Mouse (Mus musculus) heart, postnatal 25 days (tissue): ENCODE results near the gene Dpysl4. TPM values are rescaled to one million over a fixed set of nuclear protein-coding genes. Genes with fewer than 3 reads are reported as not detected.
A peak's percentile ranks its signal among the peaks of the same experiment; 100 is the strongest.

Experiments used
- DNase-seq: peaks from one replicate; pipeline ENCODE4 v3.0.0; 2022; ENCODE audit warnings: low spot score
- intact Hi-C: fragments of 180-260 bp; cut with DNase I; formaldehyde crosslinking; loops from one replicate; pipeline ENCODE4 v1.15.1; 2025
- total RNA-seq, 2 experiments: library from RNA; stranded (reverse); gene quantifications; 2 replicates each; pipeline ENCODE4 v1.2.3; 2021

The Dpysl4 gene
- total RNA-seq: 1 to 10 TPM; 4.9 to 5.7 TPM

- intact Hi-C loops: no loop called here
- peak; percentile 27 for DNase-seq
Measured at GRCm38 (mm10) chr7:139085629-139086194, at the start of gene Dpysl4. Gene Dpysl4 (plus strand): TSS chr7:139086001.

GRCm38 (mm10) chr7:139063406-139063805 is 22.4 kb upstream of the Dpysl4 start:
- intact Hi-C loops: no loop called here
- DNase-seq: no peak

DNA sequence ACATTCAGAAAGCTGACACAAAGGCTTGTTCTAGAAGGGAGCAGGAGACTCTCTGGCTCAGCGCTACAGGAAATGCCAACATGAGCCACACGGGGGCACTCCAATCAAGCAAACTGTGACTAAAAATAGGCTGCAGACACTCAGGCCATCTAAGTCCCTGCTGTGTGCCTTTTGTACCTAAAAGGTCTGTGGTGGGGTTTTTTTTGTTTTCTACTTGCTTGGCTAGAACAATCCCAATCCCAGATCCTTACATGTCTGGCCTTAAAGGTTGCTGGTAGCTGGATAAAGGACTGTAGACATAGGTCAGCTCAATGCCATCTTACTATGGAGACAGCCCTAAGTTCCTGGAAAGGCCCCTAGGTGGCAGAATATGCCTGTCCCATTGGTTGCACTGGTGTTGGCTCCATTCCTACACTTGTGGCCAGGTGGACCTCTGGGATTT is 17.6 kb upstream of the Dpysl4 start:
- DNase-seq: no peak
- intact Hi-C loops: no loop called here

GRCm38 (mm10) chr7:139074189-139074588 is 11.6 kb upstream of the Dpysl4 start:
- no peak for DNase-seq
- intact Hi-C loops: no loop called here

DNA sequence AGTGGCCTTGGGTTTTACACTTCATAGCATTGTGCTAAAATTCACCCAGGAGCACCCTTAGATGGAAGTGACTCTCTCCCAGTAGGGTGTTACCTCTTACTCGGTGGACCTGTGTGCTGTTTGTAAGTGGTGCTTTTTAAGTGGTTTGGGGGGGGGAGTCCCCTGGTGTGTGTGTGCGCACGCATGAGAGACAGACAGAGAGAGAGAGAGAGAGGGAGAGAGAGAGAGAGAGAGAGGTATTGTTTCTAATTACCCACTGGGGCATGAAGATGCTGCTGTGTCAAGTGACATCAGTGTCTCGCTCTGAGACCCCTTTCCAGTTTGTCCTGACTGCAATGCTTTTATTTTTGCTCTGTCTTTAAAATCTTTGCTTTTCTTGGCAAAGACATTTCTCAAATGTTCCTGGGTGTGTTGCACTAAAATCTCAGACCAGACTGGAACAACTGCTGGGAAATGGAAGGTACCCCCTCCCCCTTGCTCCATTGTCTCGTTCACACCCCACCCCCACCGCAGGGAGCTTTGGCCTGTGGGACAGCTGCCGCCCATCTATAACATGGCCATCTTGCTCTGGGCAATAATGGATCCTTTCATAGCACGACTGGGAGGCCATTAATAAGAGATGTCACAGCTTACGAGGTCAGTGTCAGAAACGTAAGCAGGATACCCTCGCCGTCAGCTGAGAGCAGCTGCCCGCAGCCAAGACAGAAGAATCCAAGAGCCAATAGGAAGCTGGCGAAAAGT is 10.6 kb upstream of the Dpysl4 start:
- no peak for DNase-seq
- intact Hi-C loops: no loop called here

GRCm38 (mm10) chr7:139077283-139077682 is 8.5 kb upstream of the Dpysl4 start:
- DNase-seq: no peak
- intact Hi-C loops: no loop called here

DNA sequence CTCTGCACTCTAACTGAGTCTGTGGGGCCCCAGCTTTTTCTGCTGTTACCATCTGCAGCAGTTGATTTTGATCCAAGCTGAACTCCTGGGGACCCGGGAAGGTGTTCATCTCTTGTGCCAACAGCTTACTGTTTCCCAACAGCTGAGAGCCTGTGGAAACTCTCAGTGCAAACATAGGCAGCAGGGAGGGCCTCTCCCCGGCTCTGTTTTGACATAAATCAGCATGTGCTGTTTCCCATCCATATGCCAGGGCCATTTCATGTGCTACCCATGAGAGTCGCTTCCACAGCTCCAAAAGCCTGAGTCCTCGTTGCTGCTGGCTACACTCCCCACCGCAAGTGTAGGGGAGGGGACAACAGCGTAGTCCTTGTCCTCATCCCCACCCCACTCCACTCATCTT is 7.6 kb upstream of the Dpysl4 start:
- intact Hi-C loops: no loop called here
- DNase-seq: no peak

DNA sequence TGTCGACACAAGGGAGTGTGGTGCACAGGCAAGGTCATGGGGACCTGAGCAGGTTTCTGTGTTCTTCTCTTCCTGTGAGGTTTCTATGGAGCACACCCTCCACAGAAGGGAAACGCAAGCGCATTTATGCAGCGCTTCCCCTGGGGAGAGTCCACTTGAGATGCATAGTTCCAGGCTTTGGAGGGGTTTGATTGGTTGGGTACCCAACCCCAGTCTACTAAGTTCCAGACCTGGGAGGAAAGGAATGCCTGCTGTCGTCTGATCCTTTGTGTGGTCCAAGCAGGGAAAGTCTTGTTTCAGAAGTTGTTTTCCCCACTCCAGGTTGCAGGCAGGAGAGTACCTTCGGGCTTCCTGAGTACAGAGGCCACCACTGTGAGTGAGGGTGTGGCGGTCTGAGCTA is 6.7 kb upstream of the Dpysl4 start:
- intact Hi-C loops: no loop called here
- DNase-seq: no peak

DNA sequence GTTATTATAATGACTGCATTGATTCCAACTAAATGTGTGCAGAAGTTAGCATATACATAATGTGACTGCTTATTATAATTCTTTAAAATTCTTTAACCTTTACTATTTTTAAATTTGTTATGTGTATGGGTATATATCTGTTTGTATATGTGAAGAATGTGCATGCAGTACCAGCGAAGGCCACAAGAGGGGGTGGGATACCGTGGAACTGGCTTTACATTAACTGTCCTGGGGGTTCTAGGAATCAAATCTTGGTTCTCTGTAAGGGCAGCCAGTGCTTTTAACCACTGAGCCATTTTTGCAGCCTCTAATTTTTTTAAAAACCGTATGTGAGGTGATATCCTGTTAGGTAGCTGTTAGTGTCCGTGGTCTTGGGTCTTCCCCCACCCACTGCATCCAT is 5.1 kb upstream of the Dpysl4 start:
- no peak for DNase-seq
- intact Hi-C loops: no loop called here

DNA sequence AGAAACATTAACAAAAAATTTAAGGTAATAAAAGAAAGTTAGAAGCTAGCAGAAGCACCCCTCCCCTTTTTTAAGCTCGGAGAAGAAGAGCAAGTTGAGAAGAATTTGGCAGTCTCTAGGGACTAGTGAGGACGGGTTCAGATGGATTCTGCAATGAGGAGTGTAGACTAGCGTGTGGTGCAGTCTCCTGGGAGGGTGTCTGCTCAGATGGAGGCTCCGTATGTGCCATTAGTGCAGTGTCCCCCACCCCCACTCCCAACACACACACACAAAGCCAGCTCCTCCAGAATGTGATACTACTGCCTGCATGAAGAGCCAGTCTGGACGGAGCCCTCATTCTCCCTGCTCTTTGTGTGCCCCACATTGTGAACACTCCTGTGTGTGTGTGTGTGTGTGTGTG is 4.6 kb upstream of the Dpysl4 start:
- intact Hi-C loops: no loop called here

DNA sequence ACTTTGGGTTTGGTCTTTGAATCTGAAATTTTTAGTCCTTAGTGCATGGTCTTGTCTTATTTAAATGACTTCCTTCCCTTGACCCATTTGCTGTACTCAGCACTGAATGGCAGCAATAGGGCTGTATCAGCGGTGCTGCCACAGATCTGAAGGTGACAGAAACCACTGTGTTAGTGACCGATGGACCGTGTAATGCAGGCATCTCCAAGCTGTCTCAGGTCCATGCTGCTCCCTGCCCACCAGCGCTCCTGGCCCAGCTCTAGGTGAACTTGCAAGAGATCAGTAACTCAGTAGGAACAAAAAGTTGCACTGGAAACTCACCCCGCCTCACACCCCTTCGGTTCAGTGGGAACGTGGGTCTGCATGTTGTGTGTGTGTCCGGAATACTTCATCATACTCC is 3.5 kb upstream of the Dpysl4 start:
- intact Hi-C loops: no loop called here
- DNase-seq: no peak

More for the DNA sequence above, 4.6 kb upstream of the Dpysl4 start:
- DNase-seq: no peak

GRCm38 (mm10) chr7:139084316-139084715 is 1.5 kb upstream of the Dpysl4 start:
- DNase-seq: no peak
- intact Hi-C loops: no loop called here

DNA sequence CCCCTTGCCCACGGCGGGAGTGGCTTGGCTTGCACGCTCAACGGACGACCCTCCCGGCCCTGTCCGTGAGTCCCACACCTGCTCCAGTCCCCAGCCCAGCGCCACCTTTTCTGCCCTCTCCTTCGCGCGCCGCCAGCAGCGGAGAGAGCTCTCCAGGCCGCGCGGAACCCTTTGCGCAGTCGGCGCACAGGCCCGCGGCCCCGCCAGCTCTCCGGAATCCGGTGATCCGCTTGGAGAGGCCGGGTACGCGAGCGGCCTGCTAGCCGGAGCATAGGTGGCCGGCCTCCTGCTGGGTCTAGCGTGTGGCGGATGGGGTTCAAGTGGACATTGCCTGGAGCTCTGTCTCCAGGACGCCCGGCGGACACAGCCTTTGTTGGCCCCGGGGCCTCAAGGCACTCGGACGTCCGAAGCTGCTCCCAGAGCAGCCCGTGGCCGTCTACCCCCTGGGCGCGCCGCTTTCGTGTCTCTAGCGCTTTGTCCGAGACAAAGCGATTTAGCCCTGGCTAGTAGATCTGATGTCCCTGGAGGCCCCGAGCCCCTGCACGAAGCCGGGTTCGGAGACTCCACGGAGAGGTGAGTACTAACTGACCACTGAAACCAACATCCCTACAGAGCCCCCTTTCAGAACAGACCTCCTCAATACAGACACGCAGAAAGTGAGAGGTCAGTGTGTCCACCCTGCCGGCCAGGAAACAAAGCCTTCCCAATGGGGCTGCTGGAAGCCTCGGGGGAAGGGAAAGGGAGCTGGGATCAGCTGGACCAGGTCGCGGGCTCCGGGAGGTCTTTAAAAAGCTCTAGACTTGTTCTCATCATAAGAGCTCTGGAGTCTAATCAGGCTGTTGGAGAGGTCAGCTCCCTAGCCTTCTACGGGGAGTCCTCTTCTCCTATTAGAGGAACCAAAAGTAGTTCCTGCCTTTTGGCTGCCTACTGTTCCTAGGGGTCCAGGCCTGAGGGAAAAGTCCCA is 676 bp downstream of the Dpysl4 start:
- intact Hi-C loops: no loop called here
- no peak for DNase-seq

GRCm38 (mm10) chr7:139087801-139088200 is 2.0 kb downstream of the Dpysl4 start:
- intact Hi-C loops: no loop called here
- no peak for DNase-seq

DNA sequence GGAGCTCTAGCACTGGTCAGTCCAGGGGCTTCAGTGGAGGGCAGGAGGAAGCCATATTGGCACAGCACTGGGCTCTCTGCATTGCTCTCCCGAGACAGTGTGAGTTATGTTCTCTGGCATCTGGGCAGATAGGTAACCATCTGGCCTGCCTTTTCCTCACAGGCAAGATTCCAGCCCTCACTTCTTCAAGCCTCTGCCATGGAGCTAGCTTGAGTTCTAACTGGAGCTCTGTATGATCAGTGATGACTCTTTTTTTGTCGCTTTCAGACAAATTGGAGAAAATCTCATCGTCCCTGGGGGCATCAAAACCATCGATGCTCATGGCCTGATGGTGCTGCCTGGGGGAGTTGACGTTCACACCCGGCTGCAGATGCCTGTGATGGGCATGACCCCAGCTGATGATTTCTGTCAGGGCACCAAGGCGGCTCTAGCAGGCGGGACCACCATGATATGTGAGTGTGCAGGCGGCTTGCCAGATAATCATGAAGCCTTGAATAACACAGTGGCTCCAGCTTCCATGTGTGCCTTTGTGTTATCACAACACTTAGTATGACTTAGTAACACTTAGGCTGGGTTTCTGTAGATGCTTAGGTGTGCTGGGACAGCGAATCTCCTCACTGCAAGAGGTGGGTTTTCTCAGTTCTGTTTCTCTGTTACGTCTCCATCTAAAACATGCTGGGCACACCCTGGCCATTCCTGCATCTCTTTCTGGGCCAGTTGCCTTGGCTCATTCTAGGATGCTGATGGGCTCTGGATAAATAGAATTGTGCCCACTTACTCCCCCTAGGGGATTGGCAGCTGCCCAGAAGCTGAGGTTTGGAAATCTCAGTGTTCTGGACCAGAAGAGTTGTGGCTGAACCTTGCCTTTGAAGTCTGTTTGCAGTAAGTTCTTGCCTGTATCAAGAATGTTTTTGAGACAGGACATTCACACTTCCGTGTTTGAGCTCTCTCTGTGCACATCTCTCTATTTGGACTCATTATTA is 4.4 kb downstream of the Dpysl4 start:
- DNase-seq: no peak
- intact Hi-C loops: no loop called here

DNA sequence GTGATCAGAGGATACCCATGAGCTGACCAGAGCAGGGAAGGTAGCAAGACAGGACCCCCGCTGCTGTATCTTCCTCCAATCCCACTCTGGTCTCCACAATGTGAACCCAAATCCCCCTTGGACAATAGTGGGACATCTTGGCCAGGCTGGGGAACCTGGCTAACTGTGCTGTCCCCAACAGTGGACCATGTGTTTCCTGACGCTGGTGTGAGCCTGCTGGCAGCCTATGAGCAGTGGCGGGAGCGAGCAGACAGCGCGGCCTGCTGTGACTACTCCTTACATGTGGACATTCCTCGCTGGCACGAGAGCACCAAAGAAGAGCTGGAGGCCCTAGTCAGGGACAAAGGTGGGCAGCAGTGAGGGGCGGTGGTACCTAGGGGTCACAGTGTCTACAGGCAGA is 5.9 kb downstream of the Dpysl4 start:
- intact Hi-C loops: no loop called here
- DNase-seq: no peak

DNA sequence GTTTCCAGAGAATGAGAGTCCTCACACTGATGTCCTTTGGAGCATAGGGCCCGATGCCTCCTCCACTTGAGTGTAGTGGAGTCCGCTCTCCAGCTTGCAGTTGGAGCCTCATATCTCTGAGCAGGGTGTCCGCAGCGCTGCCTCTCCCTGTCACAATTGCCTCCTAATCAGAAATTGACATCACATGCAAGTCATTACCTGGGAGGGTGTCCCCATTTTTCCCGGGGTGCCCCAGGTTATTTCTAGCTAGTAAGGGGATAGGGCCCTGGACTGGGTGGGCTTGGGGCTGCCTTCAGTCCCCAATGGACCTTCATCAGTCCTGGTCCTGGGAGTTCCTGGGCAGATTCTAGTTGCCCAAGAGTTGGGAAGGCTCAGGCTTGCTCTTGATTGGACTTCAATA is 6.9 kb downstream of the Dpysl4 start:
- DNase-seq: no peak
- intact Hi-C loops: no loop called here

- intact Hi-C loops: no loop called here
Measured at GRCm38 (mm10) chr7:139093124-139093523, 7.3 kb downstream of the Dpysl4 start.

GRCm38 (mm10) chr7:139093781-139094180 is 8.0 kb downstream of the Dpysl4 start:
- intact Hi-C loops: no loop called here
- no peak for DNase-seq

More at GRCm38 (mm10) chr7:139093124-139093523, 7.3 kb downstream of the Dpysl4 start:
- DNase-seq: no peak

DNA sequence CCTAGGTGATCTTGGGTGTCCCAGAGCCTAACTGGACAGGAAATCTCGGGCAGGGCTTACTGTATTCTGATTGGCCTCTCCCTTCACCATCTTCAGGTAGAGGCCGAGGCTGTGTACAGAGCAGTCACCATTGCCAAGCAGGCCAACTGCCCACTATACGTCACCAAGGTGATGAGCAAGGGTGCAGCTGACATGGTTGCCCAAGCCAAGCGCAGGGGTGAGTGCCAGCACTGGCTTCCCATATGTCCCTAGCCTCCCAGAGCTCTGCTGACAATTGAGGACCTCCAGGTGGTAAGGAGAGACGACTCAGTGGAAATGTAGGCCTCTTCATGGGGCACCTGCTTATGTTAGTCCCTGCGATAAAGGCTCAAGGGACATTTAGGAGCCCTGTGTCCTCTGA is 9.0 kb downstream of the Dpysl4 start:
- DNase-seq: no peak

More for the DNA sequence above, 9.0 kb downstream of the Dpysl4 start:
- intact Hi-C loops: no loop called here
